Mouse (Mus musculus): ENCODE measurements around the gene Mthfd1l.

- TF ChIP-seq CTCF (IDR thresholded peaks at IDR 0.05; ENCODE audit: low read depth, low read length) (no peak), POLR2A (IDR thresholded peaks at IDR 0.05; ENCODE audit: insufficient read depth, low read length) (no peak)
Observed at GRCm38 (mm10) chr10:3941054-3941757, 31.7 kb upstream of the Mthfd1l start.
